Mouse (Mus musculus) urinary bladder, postnatal 36 days (tissue): ENCODE measurements at regions not wholly inside any gene's neighbourhood (a gene's known extent, or its start where the extent isn't known, plus 50 kb on each side); places are given as distances from the start of the nearest gene placed in this dataset.

Experiments used
- DNase-seq, 2 experiments: peaks; one replicate each; pipeline ENCODE4 v3.0.0; 2022; ENCODE audit warnings: low spot score in 2 of 2, mixed read lengths in 1 of 2

DNA sequence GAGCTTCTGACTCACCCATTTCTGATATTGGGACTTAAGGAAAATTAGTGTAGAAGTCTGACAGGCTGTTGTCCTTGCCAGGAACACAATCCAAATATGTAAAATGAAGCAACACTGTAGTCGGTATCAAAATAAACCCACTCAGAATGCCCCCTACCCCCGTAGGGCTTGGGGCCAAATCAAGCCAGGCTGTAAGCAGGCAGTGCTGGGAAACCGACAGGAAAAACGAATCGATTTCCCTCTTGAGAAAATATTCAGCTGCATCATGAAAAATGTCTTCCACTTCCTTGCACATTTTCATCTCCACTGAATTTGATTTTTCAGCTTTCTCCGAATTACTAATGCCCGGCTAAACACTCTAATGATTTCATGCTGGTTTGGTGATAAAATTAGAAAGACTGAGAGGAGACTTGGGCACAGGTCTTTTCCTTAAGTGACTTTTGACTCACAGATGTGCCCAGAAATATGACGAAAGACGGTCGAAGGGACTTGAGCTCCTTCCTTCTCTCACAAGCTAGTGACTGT, 485.7 kb downstream of the Fat4 start:
- DNase-seq = no peak

DNA sequence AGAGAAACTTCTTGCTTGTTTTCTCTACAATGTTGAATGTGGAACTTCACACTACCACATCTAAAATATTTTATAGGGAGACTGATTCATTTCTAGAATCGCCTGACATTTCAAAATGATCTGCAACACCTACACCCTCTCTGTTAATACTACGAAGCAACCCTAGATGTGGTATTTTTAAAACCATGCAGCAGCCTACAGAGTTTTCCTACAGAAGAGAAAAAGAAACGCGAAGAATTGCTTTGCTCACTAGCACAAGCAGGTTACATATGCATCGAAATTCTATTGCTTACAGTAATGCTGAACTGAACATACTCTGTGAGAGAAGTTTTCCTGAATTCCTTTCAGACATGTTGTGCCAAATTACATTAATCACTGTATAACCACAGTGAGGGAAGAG, 488.7 kb downstream of the Fat4 start:
- DNase-seq = no peak

DNA sequence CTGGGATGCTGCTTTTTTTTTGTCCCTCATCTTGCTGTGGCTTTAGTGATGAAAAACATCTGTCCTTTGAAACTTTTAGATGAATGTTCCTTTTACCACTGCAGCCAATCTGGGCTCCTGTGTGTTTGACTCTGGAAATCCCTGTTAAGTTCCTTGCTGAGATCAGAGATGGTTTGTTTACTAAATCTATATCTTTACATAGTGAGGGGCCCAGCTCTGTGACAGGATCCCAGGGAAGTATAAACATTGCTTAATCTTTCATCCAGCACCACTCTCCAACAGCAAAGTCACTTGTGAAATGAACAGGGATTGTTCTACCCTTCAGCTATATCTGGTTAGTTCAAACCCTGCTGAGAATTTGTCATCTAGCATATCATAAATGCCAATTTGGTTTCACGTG, 501.8 kb downstream of the Fat4 start:
- no peak for DNase-seq

- no peak for DNase-seq
Measured at GRCm38 (mm10) chr3:39390442-39390841, 503.7 kb downstream of the Fat4 start.

DNA sequence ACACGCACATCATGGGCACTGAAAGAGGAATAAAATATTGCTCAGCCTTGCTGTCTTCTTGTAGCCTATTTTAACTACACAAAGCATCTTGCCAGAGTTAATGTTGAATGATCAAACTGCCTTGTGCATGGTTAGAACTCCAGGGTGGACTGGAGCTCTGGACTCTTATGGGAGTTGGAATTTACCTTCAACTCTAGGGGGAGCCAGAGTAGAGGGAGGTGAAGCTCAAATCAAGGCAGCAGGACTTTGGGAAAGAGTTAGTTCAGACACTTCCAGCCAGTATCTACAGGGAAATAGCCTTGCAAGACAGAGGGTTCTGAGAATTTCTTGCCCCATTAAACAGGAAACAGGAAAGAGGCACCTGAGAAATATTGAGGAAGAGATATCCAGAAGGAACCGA, 505.3 kb downstream of the Fat4 start:
- no peak for DNase-seq

DNA sequence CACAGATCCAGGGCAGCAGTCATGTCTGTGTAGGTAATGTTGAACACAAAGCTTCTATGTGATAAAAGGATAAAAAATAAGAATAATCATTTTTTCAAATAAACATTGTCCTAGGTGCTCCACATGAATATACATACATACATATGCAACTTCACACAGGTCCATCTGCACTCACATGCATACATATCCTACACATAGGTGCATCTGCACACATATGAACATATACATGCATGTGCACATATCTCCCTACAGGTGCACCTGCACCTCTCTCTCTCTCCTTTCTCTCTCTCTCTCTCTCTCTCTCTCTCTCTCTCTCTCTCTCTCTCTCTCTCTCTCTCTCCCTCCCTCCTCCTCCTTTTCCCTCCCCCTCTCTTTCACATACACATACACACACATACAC, 509.9 kb downstream of the Fat4 start:
- no peak for DNase-seq

DNA sequence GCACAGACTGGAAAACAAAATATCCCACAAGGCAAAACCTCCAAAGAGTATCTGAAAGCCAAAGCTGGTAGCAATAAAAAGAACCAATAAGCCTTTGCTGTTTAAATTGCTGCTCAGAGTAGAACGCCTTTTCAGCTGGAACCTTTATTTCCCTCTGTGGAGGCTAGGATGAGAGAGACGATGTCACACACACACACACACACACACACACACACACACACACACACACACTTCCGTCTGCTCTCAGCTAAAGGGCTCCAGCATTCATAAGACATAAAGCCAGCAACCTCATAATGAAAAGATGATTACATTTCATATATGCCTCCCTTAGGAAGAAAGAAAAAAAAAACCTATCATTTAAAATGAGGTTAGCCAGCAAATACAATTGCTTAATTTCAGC, 510.5 kb downstream of the Fat4 start:
- DNase-seq = no peak

DNA sequence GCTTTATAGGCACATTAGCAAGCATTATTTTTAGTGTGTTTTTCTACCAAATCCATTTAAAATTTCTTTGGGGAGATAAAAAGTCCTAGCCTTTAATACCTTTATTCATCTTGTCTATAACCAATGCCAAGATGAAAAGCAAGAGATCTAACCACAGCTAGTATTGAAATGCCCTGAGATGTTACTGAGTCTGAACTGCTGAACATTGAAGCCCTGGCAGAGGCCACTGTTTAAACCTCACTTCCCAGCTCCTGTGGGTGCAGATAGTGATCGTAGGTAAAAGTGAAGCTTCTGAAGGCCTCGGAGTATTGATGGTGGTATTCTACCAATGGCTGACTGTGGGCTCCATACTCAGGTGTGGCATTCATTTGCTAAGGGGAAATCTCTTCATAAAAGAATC, 510.9 kb downstream of the Fat4 start:
- DNase-seq = no peak

DNA sequence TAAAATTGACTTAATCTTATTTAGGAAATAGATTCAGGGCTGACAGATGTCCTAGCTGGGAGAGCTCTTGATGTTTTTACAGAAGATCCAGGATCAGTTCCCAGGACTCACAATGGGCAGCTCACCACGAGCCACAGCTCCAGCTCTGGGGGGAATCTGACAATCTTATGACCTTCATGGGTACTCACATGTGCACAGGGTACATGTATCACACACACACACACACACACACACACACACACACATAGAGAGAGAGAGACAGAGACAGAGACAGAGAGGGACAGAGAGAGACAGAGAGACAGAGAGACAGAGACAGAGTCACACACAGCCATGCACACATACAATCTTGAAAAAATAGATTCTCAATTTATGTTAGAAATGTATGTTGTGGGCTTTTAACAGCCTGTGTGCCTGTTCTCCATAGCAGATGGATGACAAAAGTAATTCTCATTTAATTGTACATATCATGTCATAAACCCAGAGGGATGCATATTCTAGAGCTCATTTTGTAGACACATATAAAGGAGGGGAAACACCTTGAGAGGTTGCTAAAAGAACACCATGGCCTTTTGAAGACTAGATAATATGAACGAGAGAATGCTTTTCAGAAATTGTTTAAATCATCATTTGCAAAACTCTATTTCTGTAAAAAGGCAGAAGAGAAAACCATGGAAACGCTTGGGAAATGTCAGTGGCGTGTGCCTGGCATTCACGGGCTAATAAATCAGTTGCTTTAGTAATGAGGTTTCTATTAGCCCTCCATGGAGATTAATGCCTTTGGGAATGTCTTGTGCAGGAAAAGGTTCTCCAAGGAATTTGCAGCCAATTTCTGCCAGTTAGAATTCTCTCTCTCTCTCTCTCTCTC, 538.3 kb downstream of the Fat4 start:
- no peak for DNase-seq

DNA sequence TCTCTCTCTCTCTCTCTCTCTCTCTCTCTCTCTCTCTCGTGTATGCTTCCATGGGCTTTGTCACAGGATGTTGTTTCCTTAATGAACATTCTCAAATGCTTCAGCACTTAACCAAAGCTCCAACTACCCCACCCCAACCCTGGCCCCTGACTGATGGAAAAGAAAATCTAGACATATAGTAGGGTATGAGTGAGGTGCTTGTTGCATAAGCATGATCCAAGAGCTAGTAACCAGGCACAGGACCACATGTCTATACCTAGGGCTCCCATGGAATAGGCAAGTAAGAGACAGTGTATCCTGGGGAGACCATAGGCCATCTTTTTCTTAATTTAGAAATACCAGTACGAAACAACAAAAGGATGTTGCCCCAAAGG, 538.9 kb downstream of the Fat4 start:
- DNase-seq = no peak

DNA sequence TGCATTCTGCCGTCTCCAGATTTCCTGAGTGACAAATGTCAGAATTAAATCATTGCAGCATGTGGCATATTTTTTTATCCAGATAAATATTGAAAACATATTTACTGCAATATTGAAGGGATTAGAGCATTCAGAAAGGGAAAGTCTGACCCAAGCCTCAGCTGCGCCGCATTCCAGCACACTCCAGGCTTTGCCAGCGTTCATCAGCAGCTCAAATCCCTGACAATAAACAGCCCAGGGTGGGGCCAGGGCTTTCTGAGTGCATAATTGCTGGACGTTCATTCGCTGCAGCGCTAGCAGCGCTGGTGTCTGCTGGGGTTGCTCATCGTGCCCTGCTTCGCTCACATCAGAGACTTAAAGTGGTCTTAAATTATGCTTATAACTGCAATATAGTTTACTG, 556.6 kb downstream of the Fat4 start:
- peak in 1 of 2 experiments; percentile 5 for DNase-seq

GRCm38 (mm10) chr3:39455650-39456049, 568.9 kb downstream of the Fat4 start:
- DNase-seq = no peak

DNA sequence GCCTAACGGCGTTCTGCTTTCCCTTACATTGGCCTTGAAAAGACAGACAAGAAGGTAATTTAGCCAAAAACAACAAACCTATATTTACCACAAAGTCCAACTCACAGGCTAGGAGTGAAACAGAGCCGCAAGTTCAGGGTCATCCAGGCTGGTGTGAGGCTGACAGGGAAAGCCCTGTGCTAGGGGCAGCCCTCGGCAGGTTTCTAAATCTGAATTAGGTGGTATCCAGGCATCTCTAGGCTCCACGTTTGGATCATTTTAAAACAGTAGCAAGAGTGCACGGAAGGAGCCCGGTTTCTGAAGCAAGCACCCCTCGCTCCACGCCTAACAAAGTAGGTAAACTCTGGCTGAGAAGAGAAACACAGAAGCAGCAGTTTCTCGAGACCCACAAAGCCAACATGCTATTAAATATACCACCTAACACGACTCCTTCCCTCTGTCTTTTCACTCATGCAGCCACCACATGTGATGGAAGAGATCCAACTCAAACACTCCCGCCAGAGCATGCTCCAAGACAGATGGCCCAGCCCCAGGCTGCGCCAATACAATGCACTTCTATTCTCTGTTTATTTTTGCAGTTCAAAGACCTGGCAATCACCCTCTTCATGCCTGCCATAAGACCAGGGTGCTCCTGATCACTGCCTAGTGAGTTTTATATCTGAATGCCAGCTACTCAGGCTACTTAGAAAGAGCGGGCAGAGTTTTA, 573.6 kb downstream of the Fat4 start:
- DNase-seq = no peak

DNA sequence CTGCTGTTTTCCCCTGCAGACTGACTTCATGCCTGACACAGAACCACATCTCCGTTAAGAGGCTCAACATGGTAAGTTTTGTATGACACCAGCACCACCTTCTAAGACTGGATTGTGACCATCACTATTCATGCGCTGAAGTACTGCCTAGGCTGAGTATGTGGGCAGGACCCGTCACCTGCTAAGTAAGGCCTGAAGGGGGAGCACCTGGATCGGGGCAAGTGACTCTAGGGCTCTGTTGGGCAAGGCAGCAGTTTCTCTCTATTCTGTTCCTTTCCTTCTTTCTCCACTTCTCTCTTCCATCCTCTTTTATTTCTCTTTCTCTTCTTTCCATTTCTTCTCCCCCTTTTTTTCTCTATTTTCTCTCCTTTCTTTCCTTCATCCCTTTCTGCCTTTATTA, 574.8 kb downstream of the Fat4 start:
- no peak for DNase-seq

- DNase-seq = no peak
Measured at GRCm38 (mm10) chr3:39465811-39466210, 579.1 kb downstream of the Fat4 start.

DNA sequence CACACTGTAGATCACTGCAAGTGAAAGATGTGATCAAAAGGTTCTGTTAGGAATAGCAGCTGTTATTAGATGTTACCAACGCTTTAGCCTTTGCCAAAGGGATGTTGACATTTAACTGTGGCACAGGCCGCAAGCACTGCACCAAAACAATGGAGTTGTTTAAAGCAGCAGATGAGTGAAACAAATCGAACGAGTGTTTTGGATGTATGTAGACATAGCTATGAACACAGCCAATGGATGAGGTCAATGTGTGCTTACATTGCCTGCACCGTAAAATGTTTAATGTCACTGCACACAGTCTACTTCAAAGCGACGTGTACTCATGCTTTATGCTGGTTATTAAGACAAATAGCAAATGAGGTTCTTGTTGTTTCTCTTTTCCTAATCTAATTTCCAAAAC, 602.7 kb downstream of the Fat4 start:
- no peak for DNase-seq

GRCm38 (mm10) chr3:39494363-39494762, 607.6 kb downstream of the Fat4 start:
- DNase-seq = no peak

DNA sequence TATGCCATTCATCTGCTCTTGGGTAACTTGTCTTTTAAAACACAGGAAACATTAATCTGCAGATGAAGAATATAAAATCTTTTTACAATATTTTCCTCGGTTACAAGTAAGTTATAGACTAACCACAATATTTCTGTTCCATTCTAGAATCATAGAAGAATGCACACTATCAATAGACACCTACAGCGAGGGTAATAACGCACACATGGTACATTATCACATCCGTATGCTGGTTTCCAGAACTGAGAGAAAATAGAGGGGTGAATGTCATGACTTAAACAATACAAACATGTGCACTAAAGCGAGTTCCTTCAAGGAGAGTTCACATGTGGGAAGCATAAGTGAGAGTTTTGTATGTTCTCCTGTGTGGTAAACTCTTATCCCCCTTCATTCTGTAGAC, 641.3 kb downstream of the Fat4 start:
- no peak for DNase-seq

- DNase-seq = no peak
Measured at GRCm38 (mm10) chr3:39537515-39537914, 650.8 kb downstream of the Fat4 start.

DNA sequence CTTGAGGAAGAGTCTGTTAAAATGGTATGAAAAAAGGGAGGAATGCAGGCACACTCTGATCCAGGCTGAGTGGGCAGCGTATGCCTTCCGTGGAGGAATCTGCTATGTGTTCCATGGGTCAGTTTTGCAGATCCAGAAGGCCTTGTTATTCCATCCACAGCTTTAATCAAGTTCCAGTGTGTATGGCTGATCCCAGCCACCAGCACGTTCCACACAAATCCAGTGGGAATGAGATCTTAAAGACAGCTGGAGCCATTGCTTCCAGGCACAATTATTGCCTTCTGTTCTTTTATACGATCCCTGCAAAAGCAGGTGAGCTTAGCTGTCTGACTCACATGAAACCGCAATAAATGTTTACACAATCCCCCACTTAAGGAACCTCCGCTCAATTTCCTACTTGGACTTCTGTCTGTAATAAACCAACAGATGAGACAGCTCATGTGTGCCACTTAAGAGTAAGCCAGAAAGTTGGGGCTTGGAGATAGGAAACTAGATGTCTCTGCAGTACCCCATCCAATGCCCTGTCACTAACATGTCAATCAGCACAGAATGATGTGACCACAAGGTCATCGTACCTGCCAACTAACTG, 653.9 kb downstream of the Fat4 start:
- no peak for DNase-seq

DNA sequence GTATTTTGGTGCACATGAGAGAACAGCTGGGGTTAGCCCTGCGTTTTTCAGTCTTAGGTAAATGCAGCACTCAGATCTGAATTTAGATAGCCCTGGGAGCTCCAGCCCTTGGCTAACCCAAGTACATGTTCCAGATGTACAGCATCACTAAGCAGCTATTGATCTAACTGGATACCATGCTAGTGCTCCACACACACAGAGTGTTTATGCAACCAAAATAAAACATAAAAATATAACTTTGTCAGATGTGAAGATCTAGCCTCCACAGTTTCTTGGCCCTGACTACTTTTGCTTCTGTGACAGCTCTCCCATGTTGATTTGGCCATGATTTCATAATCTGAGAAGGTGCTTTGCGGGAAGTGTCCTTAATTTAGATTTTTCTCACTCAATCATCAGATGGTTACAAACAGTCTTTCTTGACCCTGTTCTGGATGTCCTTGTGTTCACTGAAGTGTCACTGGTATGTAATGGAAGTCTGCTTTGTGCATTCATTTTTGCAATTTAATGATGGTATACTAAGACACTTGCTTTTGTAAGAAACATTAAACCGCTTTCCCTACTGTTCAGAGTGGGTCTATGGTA, 672.8 kb downstream of the Fat4 start:
- no peak for DNase-seq

DNA sequence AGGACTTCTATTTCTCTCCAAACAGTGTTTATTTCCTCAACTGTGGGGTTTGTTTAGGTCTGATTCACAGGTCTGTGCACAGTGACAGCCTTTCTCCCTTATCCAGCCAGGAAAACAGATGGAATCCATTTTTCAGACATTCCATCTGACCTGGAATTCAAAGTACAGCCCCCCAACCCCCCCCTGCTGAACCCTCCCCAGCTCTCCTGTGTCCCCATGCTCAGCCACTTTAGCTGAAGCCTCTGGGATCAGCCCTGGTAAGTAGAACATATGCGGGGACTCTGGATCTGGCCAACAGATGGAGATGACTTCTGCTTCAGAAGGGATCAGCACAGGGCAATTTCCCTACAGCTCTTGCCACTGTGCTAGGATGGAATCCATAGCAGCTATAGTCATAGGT, 674.2 kb downstream of the Fat4 start:
- no peak for DNase-seq
